Mouse (Mus musculus): Measurements from ENCODE around the gene Adssl1. TPM values are rescaled to one million over a fixed set of nuclear protein-coding genes. Genes with fewer than 3 reads are reported as not detected.

Gene Adssl1
- polyA plus RNA-seq, 1 experiment from 2014 or later, result 4.9 TPM

GRCm38 (mm10) chr12:112667619-112668297 lies 47.9 kb downstream of the Adssl1 start:
- Histone ChIP-seq H3K4me3 (no peak overlapping the region), H3K36me3 (replicated peaks) (peaks cover 94% of the 10 kb centered on the region)
- WGBS, result 86% methylated on average over 10 of the region's 10 CpGs

DNA sequence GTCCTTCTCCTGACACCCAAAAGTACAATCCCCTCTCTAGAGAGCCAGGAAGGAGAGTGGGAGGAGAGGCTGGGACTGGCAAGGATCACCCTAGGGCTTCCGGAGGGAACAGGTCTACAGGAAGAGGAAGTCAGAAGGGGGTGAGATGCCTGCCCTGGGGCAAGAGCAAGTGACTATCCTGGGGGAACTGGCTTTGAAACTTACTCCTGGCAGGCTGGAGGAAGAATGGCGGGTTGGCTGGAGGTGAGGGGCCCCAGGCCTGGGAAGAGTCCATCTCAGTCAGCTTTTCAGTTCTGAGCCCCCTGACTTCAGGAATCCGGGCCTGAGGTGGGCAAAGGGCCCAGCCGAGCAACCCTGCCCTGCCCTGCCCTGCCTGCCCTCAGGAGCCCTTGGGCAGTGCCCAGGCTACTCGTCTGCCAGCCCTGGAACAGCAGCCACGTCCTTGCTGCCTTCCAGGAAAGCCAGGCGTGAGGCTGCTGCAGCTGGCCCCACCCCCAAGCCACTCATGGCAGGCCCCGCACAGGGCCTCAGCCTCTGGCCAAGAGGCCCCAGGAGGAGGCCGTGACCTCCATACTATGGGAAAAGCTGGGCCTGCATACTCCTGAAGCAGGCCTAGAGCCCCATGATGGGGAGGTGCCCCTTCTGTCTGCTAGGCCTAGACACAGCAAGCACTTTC lies 51.0 kb downstream of the Adssl1 start:
- Histone ChIP-seq H3K9me3 (no peaks in the 10 kb centered on the region), H3K27me3 (ENCODE audit: poor library complexity, severe bottlenecking) (no peaks in the 10 kb centered on the region), H3K4me1 (peaks cover 69% of the 10 kb centered on the region), H3K27ac (peak overlapping the region; percentile 99), H3K36me3 (replicated peaks) (peaks cover 63% of the 10 kb centered on the region), H3K4me3 (peak overlapping the region; percentile 99)
- 57% methylated on average over 9 of the region's 9 CpGs for WGBS
- DNase-seq (ENCODE audit: extremely low spot score, low spot score), result no peak

More at GRCm38 (mm10) chr12:112667619-112668297, 47.9 kb downstream of the Adssl1 start:
- H3K27me3 ChIP-seq (ENCODE audit: poor library complexity, severe bottlenecking), result no peaks in the 10 kb centered on the region
- peaks cover 76% of the 10 kb centered on the region for H3K4me1 ChIP-seq
- DNase-seq (ENCODE audit: extremely low spot score, low spot score), result no peak
- H3K27ac ChIP-seq, result no peak overlapping the region
- H3K9me3 ChIP-seq, result no peaks in the 10 kb centered on the region

GRCm38 (mm10) chr12:112671891-112672290 lies 52.0 kb downstream of the Adssl1 start:
- Histone ChIP-seq H3K9me3 (no peaks in the 10 kb centered on the region), H3K4me3 (peak overlapping the region; percentile 99; the same call in 1 of the 2 replicates), H3K36me3 (replicated peaks) (peaks cover 53% of the 10 kb centered on the region), H3K27ac (peak overlapping the region; percentile 99), H3K4me1 (peaks cover 67% of the 10 kb centered on the region), H3K27me3 (ENCODE audit: poor library complexity, severe bottlenecking) (peaks cover 9% of the 10 kb centered on the region)
- DNase-seq (ENCODE audit: extremely low spot score, low spot score), result no peak
- WGBS, result 85% methylated on average over 7 of the region's 7 CpGs

DNA sequence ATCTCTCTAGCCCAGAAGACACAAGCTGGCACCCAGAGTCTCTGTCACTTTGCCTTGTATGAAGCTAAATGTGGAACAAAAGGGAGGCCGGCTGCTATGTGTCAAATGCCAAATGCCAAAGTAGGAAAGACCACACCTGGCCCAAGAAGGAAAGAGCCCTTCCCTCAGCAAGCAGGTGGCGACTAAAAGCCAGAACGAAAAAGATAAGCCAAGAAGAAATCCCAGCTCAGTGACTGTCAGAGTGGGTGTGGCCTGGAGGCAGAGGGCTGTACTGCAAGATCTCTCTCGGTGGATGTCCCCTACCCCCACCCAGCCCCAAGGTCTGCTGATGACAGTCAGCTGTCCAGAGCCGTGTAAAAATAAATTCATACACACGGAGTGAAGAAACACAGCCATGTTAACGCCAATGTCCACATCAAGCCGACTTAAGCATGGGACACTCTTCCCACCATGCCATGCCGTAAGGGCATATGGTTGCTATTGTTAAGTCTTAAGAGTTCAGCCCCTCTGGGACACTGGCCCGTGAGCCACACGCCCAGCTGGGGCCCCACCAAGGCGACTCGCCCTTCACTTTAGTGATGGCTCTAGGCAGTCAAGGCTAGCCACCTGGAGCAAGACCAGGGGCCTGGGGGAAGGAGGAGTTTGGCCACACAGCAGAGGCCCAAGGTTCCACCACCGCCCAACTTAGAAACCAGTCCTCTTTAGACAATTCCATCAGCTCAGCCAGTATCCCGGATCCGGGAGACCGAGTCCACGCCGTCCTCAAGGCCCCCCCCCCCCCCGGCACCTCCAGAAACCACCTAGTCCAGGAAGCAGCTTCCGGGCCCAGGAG lies 53.1 kb downstream of the Adssl1 start:
- Histone ChIP-seq H3K4me1 (peaks cover 71% of the 10 kb centered on the region), H3K27ac (peak overlapping the region; percentile 99), H3K4me3 (peak overlapping the region; percentile 99), H3K36me3 (replicated peaks) (peaks cover 42% of the 10 kb centered on the region), H3K27me3 (ENCODE audit: poor library complexity, severe bottlenecking) (peaks cover 20% of the 10 kb centered on the region), H3K9me3 (no peaks in the 10 kb centered on the region)
- WGBS, result 15% methylated on average over 21 of the region's 21 CpGs
- peak; percentile 48 for DNase-seq (ENCODE audit: extremely low spot score, low spot score)

GRCm38 (mm10) chr12:112673576-112674091 lies 53.8 kb downstream of the Adssl1 start:
- H3K4me3 ChIP-seq, result peak overlapping the region; percentile 99
- H3K4me1 ChIP-seq, result peaks cover 78% of the 10 kb centered on the region

DNA sequence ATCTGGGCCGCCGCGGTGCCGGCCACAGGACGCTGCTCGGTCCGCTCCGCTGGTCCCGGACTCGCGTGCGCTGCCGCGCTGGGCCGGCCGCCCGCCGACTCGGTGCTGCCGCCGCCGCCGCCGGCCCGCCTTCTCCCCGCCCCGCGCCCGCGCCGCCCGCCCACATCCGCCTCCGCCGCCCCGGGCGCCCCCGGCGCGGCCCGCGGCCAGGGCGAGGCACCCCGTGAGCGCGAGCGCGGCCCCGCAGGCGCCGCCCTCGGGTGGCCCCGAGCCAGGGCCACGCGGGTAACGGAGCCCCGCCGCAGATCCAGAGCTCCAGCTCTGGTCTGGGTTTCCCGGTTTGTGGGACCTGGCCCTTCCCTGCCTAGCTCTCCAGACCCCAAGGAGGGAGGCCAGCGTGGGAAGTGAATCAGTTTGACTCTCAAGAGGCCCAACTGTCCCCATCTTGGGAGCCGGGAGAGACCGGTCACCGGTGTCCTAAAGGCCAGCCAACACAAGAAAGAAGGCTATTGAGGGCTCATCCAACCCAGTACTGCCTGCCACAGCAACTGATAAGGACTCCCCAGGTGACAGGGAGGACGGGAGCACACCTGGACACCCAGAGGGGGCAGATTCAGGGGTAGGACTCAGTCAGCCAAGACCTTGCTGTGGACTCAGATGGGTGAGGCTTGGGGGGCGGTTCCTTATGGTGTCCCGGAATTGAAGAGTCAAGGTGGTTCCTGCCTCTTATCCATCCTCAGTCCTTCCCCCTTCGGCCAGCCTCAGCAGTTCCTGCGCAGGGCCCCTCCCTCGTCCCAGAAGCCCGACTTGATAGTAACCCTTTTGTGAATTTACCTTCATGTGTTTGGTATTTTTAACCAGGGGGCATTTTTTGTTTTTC lies 54.5 kb downstream of the Adssl1 start, which contains the start of gene Akt1:
TSS of gene Akt1 (minus strand) at position 753 of the 880 bp plus-strand sequence.
- Histone ChIP-seq H3K27me3 (ENCODE audit: poor library complexity, severe bottlenecking) (peaks cover 34% of the 10 kb centered on the region), H3K4me1 (peaks cover 85% of the 10 kb centered on the region), H3K4me3 (peak within 1 kb of the TSS; percentile 99), H3K9me3 (no peaks in the 10 kb centered on the region), H3K36me3 (replicated peaks) (peaks cover 28% of the 10 kb centered on the region), H3K27ac (peak within 1 kb of the TSS; percentile 99)
- WGBS, result 7% methylated on average over 70 of the region's 70 CpGs
- peak; percentile 72 for DNase-seq (ENCODE audit: extremely low spot score, low spot score)

More at GRCm38 (mm10) chr12:112673576-112674091, 53.8 kb downstream of the Adssl1 start:
- peak; percentile 50 for DNase-seq (ENCODE audit: extremely low spot score, low spot score)
- Histone ChIP-seq H3K27ac (peak overlapping the region; percentile 99), H3K36me3 (replicated peaks) (peaks cover 35% of the 10 kb centered on the region), H3K27me3 (ENCODE audit: poor library complexity, severe bottlenecking) (peaks cover 27% of the 10 kb centered on the region), H3K9me3 (no peaks in the 10 kb centered on the region)
- WGBS, result under 1% methylated on average over 38 of the region's 68 CpGs

DNA sequence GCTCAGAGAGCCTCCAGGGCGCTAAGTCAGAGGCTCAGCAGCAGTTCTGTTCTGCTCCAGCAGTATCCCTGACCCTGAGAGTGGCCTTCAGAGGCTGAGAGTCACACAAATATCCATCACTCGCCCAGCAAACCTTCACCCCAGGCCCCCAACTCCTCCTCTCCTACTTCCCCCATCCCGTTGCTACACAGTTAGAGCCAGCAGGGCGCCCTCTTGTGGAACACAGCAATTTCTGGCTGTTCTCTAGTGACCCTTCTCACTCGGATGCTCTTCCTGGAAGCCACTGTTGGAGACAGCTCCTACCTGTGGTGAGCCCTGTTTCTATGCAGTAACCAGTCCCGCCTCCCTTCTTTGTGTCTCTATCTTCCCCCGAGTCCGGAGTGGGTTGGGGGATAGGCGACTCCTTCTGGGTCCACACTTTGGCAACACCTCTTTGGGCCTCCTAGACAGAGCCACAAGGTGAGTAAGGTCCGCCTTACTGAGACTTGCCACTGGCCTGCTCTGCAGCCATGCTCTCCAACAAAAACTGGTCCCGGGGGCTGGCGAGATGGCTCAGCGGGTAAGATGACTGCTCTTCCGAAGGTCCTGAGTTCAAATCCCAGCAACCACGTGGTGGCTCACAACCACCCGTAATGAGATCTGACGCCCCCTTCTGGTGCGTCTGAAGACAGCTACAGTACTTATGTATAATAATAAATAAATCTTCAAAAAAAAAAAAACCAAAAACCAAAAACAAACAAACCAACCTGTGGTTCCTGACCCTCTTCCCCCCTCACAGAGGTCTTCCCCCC lies 55.6 kb downstream of the Adssl1 start:
- H3K27ac ChIP-seq, result peak overlapping the region; percentile 99

GRCm38 (mm10) chr12:112677076-112677475 lies 57.2 kb downstream of the Adssl1 start:
- H3K9me3 ChIP-seq, result no peaks in the 10 kb centered on the region
- peaks cover 68% of the 10 kb centered on the region for H3K4me1 ChIP-seq
- no peak overlapping the region for H3K27ac ChIP-seq
- no peak overlapping the region for H3K4me3 ChIP-seq
- 73% methylated on average over 5 of the region's 5 CpGs for WGBS
- H3K36me3 ChIP-seq (replicated peaks), result peaks cover 18% of the 10 kb centered on the region
- peaks cover 61% of the 10 kb centered on the region for H3K27me3 ChIP-seq (ENCODE audit: poor library complexity, severe bottlenecking)
- DNase-seq (ENCODE audit: extremely low spot score, low spot score), result no peak

More for the DNA sequence above, 55.6 kb downstream of the Adssl1 start:
- H3K27me3 ChIP-seq (ENCODE audit: poor library complexity, severe bottlenecking), result peaks cover 45% of the 10 kb centered on the region
- H3K36me3 ChIP-seq (replicated peaks), result peaks cover 23% of the 10 kb centered on the region
- peak; percentile 87 for DNase-seq (ENCODE audit: extremely low spot score, low spot score)
- peaks cover 84% of the 10 kb centered on the region for H3K4me1 ChIP-seq
- H3K9me3 ChIP-seq, result no peaks in the 10 kb centered on the region
- H3K4me3 ChIP-seq, result peak overlapping the region; percentile 99
- 17% methylated on average over 18 of the region's 18 CpGs for WGBS

DNA sequence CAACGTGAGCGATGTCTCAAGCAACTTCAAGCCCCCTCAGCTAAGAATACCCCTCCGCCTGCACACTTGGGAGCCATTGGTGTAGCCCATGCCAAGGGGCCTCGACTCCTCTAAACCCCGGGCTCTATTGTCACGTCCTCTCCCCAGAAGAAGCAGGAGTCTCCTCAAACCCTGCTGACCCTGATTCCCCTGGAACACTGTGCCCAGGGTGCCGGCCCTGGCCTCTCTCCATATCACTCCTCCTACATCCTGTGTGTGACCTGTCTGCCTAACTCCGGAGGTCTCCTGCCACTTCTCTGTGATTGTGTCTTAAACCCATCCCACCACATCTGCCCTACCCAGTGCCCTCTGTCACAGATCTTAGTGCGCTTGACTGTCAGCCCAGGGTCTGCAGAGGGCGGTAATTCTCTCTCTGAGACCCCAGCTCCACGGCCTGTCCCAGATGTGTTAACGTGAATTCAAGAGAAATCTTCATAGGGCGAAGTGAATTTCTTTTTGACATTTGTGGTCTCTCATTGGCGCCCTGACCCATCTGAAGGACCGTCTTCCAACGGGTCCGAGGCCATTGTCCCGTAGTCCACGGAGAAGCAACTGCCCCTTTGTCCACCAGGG lies 58.2 kb downstream of the Adssl1 start:
- H3K9me3 ChIP-seq, result no peaks in the 10 kb centered on the region
- peaks cover 17% of the 10 kb centered on the region for H3K36me3 ChIP-seq (replicated peaks)
- peaks cover 62% of the 10 kb centered on the region for H3K4me1 ChIP-seq
- H3K27me3 ChIP-seq (ENCODE audit: poor library complexity, severe bottlenecking), result peaks cover 71% of the 10 kb centered on the region
- H3K4me3 ChIP-seq, result peak overlapping the region; percentile 74
- peak overlapping the region; percentile 83 for H3K27ac ChIP-seq
- DNase-seq (ENCODE audit: extremely low spot score, low spot score), result no peak
- 20% methylated on average over 19 of the region's 19 CpGs for whole genome bisulfite sequencing

GRCm38 (mm10) chr12:112678555-112679026 lies 58.7 kb downstream of the Adssl1 start, which contains the start of gene Zbtb42:
Gene Zbtb42, plus strand, starts transcription at chr12:112678828.
- WGBS, result under 1% methylated on average over 60 of the region's 60 CpGs
- DNase-seq (ENCODE audit: extremely low spot score, low spot score), result peak; percentile 81
- peaks cover 62% of the 10 kb centered on the region for H3K4me1 ChIP-seq
- H3K36me3 ChIP-seq (replicated peaks), result peaks cover 17% of the 10 kb centered on the region
- H3K27me3 ChIP-seq (ENCODE audit: poor library complexity, severe bottlenecking), result peaks cover 76% of the 10 kb centered on the region
- H3K9me3 ChIP-seq, result no peaks in the 10 kb centered on the region
- H3K27ac ChIP-seq, result peak within 1 kb of the TSS; percentile 83
- peak within 1 kb of the TSS; percentile 74 for H3K4me3 ChIP-seq
